Mouse (Mus musculus) kidney, embryonic 15.5 days (tissue): ENCODE data around the gene Zfp617. TPM values are rescaled to one million over a fixed set of nuclear protein-coding genes. Genes with fewer than 3 reads are reported as not detected.
"Not testable (repeated sequence)": the region's sequence is repeated elsewhere in the genome, so short reads cannot be mapped to it uniquely, and the experiment has no call there.

Experiments used
- ATAC-seq: fragments of 200-750 bp; cut with Nextera tagmentation; replicated peaks from 2 replicates; pipeline ENCODE4 v1.8.0; 2017; ENCODE audit warnings: moderate TSS enrichment; ENCODE audit not compliant: low FRiP score
- H3K27ac ChIP-seq: fragments of 300-500 bp; sonication (generic); 2 replicates; pipeline ENCODE4 v1.5.1; 2015; ENCODE audit warnings: mild to moderate bottlenecking, inconsistent platforms
- H3K27me3 ChIP-seq: fragments of 300-500 bp; sonication (generic); 2 replicates; pipeline ENCODE4 v1.6.1; 2015; ENCODE audit warnings: inconsistent platforms
- H3K36me3 ChIP-seq: fragments of 300-500 bp; sonication (generic); 2 replicates; pipeline ENCODE4 v1.6.1; 2015; ENCODE audit warnings: inconsistent platforms
- H3K4me1 ChIP-seq: fragments of 300-500 bp; sonication (generic); 2 replicates; pipeline ENCODE4 v1.6.1; 2015; ENCODE audit warnings: inconsistent platforms
- H3K4me2 ChIP-seq: fragments of 300-500 bp; sonication (generic); 2 replicates; pipeline ENCODE4 v1.6.1; 2015; ENCODE audit warnings: moderate library complexity, mild to moderate bottlenecking, inconsistent platforms
- H3K4me3 ChIP-seq: fragments of 300-500 bp; sonication (generic); replicated peaks from 2 replicates; pipeline ENCODE4 v1.5.1; 2015; ENCODE audit warnings: mild to moderate bottlenecking, inconsistent platforms
- H3K9ac ChIP-seq: fragments of 300-500 bp; sonication (generic); 2 replicates; pipeline ENCODE4 v1.6.1; 2015; ENCODE audit warnings: mild to moderate bottlenecking, inconsistent platforms
- H3K9me3 ChIP-seq: fragments of 300-500 bp; sonication (generic); replicated peaks from 2 replicates; pipeline ENCODE4 v1.6.1; 2016; ENCODE audit warnings: inconsistent platforms
- WGBS: fragments of 180-500 bp; shearing (Covaris S2); methylation state at CpG from one replicate; pipeline ENCODE4 v1.1.7; 2015; ENCODE audit warnings: mixed read lengths; 5-methylcytosine and 5-hydroxymethylcytosine counted together
- polyA plus RNA-seq: library from polyadenylated mRNA; unstranded; fragments of >200 nt; fragmentation: Nextera tagmentation; extraction: Ambion mirVana; gene quantifications from 2 replicates; pipeline ENCODE4 v1.2.1, GENCODE M21; 2015

Zfp617 gene
- polyA plus RNA-seq, 1 experiment from 2014 or later: 26.1 TPM

GRCm38 (mm10) chr8:71926551-71926950 is 18.1 kb downstream of the Zfp617 start:
- WGBS: 91% methylated on average over 3 of the region's 3 CpGs
- Histone ChIP-seq H3K27me3 (no peaks in the 10 kb centered on the region), H3K9me3 (no peaks in the 10 kb centered on the region), H3K27ac (no peak overlapping the region), H3K36me3 (peaks cover 35% of the 10 kb centered on the region), H3K4me2 (no peak overlapping the region), H3K4me3 (no peak overlapping the region), H3K4me1 (peaks cover 6% of the 10 kb centered on the region; the same call in 1 of the 2 replicates), H3K9ac (no peak overlapping the region)
- ATAC-seq: no peak

- no peak for ATAC-seq
- Histone ChIP-seq H3K27ac (no peak overlapping the region), H3K27me3 (no peaks in the 10 kb centered on the region), H3K4me1 (peaks cover 6% of the 10 kb centered on the region; the same call in 1 of the 2 replicates), H3K9me3 (no peaks in the 10 kb centered on the region), H3K36me3 (peaks cover 39% of the 10 kb centered on the region), H3K9ac (no peak overlapping the region), H3K4me3 (no peak overlapping the region), H3K4me2 (no peak overlapping the region)
Observed at GRCm38 (mm10) chr8:71927779-71928178, 19.3 kb downstream of the Zfp617 start.

- not testable (repeated sequence) for H3K4me1 ChIP-seq, H3K9ac ChIP-seq, H3K9me3 ChIP-seq, H3K4me2 ChIP-seq, ATAC-seq, H3K27ac ChIP-seq, H3K4me3 ChIP-seq, H3K27me3 ChIP-seq
- peaks cover 10% of the 10 kb centered on the region for H3K36me3 ChIP-seq
- WGBS: 89% methylated on average over 2 of the region's 2 CpGs
Observed at GRCm38 (mm10) chr8:71938037-71938436, 29.6 kb downstream of the Zfp617 start.

GRCm38 (mm10) chr8:71940293-71941208 is 32.1 kb downstream of the Zfp617 start:
- 0 out of 2 replicates have a peak, but pooled peaks have one; percentile 36 for ATAC-seq
- no peak overlapping the region for H3K4me3 ChIP-seq

GRCm38 (mm10) chr8:71941776-71942175 is 33.3 kb downstream of the Zfp617 start:
- no peaks in the 10 kb centered on the region for H3K36me3 ChIP-seq
- no peaks in the 10 kb centered on the region for H3K9me3 ChIP-seq
- H3K9ac ChIP-seq: no peak overlapping the region
- H3K4me3 ChIP-seq: no peak overlapping the region
- 79% methylated on average over 1 of the region's 1 CpGs for WGBS
- no peak overlapping the region for H3K27ac ChIP-seq
- no peaks in the 10 kb centered on the region for H3K4me1 ChIP-seq
- H3K27me3 ChIP-seq: no peaks in the 10 kb centered on the region
- no peak overlapping the region for H3K4me2 ChIP-seq
- ATAC-seq: no peak

More at GRCm38 (mm10) chr8:71940293-71941208, 32.1 kb downstream of the Zfp617 start:
- Histone ChIP-seq H3K4me1 (no peaks in the 10 kb centered on the region), H3K27ac (no peak overlapping the region), H3K36me3 (no peaks in the 10 kb centered on the region), H3K9ac (no peak overlapping the region), H3K27me3 (no peaks in the 10 kb centered on the region), H3K9me3 (no peaks in the 10 kb centered on the region), H3K4me2 (no peak overlapping the region)
- 82% methylated on average over 2 of the region's 2 CpGs for WGBS

- Histone ChIP-seq H3K27ac (no peak overlapping the region), H3K27me3 (no peaks in the 10 kb centered on the region), H3K4me1 (peaks cover 14% of the 10 kb centered on the region), H3K4me2 (no peak overlapping the region), H3K9me3 (no peaks in the 10 kb centered on the region), H3K36me3 (peaks cover 9% of the 10 kb centered on the region; the same call in 1 of the 2 replicates), H3K9ac (no peak overlapping the region), H3K4me3 (no peak overlapping the region)
- 87% methylated on average over 5 of the region's 5 CpGs for WGBS
- no peak for ATAC-seq
Observed at GRCm38 (mm10) chr8:71948624-71949023, 40.2 kb downstream of the Zfp617 start.

GRCm38 (mm10) chr8:71950482-71951221 is 42.2 kb downstream of the Zfp617 start, which contains the start of gene Zfp961:
TSS of gene Zfp961 (plus strand) at chr8:71951038.
- peak; percentile 100 for ATAC-seq
- Histone ChIP-seq H3K27ac (peak within 1 kb of the TSS; percentile 90), H3K4me2 (peak within 1 kb of the TSS; percentile 70), H3K4me1 (peaks cover 14% of the 10 kb centered on the region), H3K9me3 (peaks cover 10% of the 10 kb centered on the region; the same call in 1 of the 2 replicates), H3K27me3 (no peaks in the 10 kb centered on the region), H3K9ac (peak within 1 kb of the TSS; percentile 75), H3K4me3 (peak within 1 kb of the TSS; percentile 85), H3K36me3 (peaks cover 24% of the 10 kb centered on the region)
- WGBS: 3% methylated on average over 34 of the region's 34 CpGs

- peaks cover 24% of the 10 kb centered on the region for H3K36me3 ChIP-seq
- H3K4me2 ChIP-seq: peak overlapping the region; percentile 70
- H3K4me3 ChIP-seq: peak overlapping the region; percentile 85
- no peak for ATAC-seq
- H3K27ac ChIP-seq: peak overlapping the region; percentile 30; the same call in 1 of the 2 replicates
- peak overlapping the region; percentile 75 for H3K9ac ChIP-seq
- H3K9me3 ChIP-seq: peaks cover 15% of the 10 kb centered on the region; the same call in 1 of the 2 replicates
- peaks cover 14% of the 10 kb centered on the region for H3K4me1 ChIP-seq
- WGBS: 32% methylated on average over 14 of the region's 14 CpGs
- no peaks in the 10 kb centered on the region for H3K27me3 ChIP-seq
Observed at GRCm38 (mm10) chr8:71951436-71952161, 43.2 kb downstream of the Zfp617 start.

GRCm38 (mm10) chr8:71952489-71952888 is 44.1 kb downstream of the Zfp617 start:
- 82% methylated on average over 1 of the region's 1 CpGs for WGBS
- H3K9ac ChIP-seq: 0 out of 2 replicates have a peak overlapping the region, but pooled peaks have one; percentile 75
- H3K36me3 ChIP-seq: peaks cover 24% of the 10 kb centered on the region
- ATAC-seq: no peak
- no peaks in the 10 kb centered on the region for H3K27me3 ChIP-seq
- H3K27ac ChIP-seq: 0 out of 2 replicates have a peak overlapping the region, but pooled peaks have one; percentile 30
- H3K4me3 ChIP-seq: no peak overlapping the region; the same call in 1 of the 2 replicates
- peak overlapping the region; percentile 70; the same call in 1 of the 2 replicates for H3K4me2 ChIP-seq
- peaks cover 14% of the 10 kb centered on the region for H3K4me1 ChIP-seq
- peaks cover 15% of the 10 kb centered on the region; the same call in 1 of the 2 replicates for H3K9me3 ChIP-seq

GRCm38 (mm10) chr8:71952961-71953700 is 44.7 kb downstream of the Zfp617 start:
- peaks cover 15% of the 10 kb centered on the region; the same call in 1 of the 2 replicates for H3K9me3 ChIP-seq
- not testable (repeated sequence) for H3K9ac ChIP-seq, H3K4me3 ChIP-seq, H3K4me2 ChIP-seq, H3K27me3 ChIP-seq, ATAC-seq, H3K27ac ChIP-seq
- peaks cover 24% of the 10 kb centered on the region for H3K36me3 ChIP-seq
- peaks cover 14% of the 10 kb centered on the region for H3K4me1 ChIP-seq
- 95% methylated on average over 16 of the region's 16 CpGs for WGBS

GRCm38 (mm10) chr8:71954666-71955065 is 46.2 kb downstream of the Zfp617 start:
- Histone ChIP-seq H3K9me3 (peaks cover 15% of the 10 kb centered on the region; the same call in 1 of the 2 replicates), H3K4me2 (no peak overlapping the region), H3K4me1 (peaks cover 14% of the 10 kb centered on the region), H3K9ac (no peak overlapping the region), H3K27me3 (no peaks in the 10 kb centered on the region), H3K36me3 (peaks cover 24% of the 10 kb centered on the region), H3K27ac (no peak overlapping the region), H3K4me3 (no peak overlapping the region)
- WGBS: 98% methylated on average over 9 of the region's 9 CpGs
- no peak for ATAC-seq
